Mouse (Mus musculus): ENCODE data around the gene Golm1.

- no peak for TF ChIP-seq CTCF (conservative IDR thresholded peaks at IDR 0.05; ENCODE audit: low read length)
- TF ChIP-seq POU5F1 (IDR thresholded peaks at IDR 0.05; ENCODE audit: borderline replicate concordance, low read length): no peak
These were observed 21.1 kb downstream of the Golm1 start for GRCm38 (mm10) chr13:59654465-59654864.

All from E14TG2a.4 (cell line).